In genomic region chr7:130325983-130326433, GRCm38 (mm10) we compare ENCODE assay signal across 10 mouse cellular contexts.
A peak's percentile ranks its signal among the peaks of the same experiment; 100 is the strongest.
DNase-seq lines count a peak whose midpoint lies in the region; ATAC-seq and TF ChIP-seq lines count a peak whose summit lies in the region.
"Had no signal": no experiment of that assay in that cellular context is flagged by ENCODE, and none has a peak within 500 bp of the region (broad histone marks: within the 10 kb centered on the region; RNA-seq: fewer than 3 reads in every experiment).

No protein-coding gene starts in this region.

- no peaks in the 10 kb centered on the region for H3K36me3 ChIP-seq in heart, embryonic 10.5 days
- H3K36me3 ChIP-seq in heart, embryonic 16.5 days (ENCODE audit: control insufficient read depth, insufficient read depth), result no peaks in the 10 kb centered on the region
- H3K36me3 ChIP-seq in lung, embryonic 14.5 days (ENCODE audit: insufficient read depth), result no peaks in the 10 kb centered on the region
- H3K36me3 ChIP-seq in midbrain, embryonic 10.5 days, result no peaks in the 10 kb centered on the region
- H3K36me3 ChIP-seq: stomach, embryonic 15.5 days had no signal

- peaks cover 66% of the 10 kb centered on the region for H3K27me3 ChIP-seq in heart, embryonic 10.5 days (ENCODE audit: insufficient read depth, poor library complexity, severe bottlenecking)
- peaks cover 7% of the 10 kb centered on the region; the same call in 1 of the 2 replicates for H3K27me3 ChIP-seq in heart, embryonic 16.5 days (ENCODE audit: control insufficient read depth, insufficient read depth, low read length)
- no peaks in the 10 kb centered on the region for H3K27me3 ChIP-seq in lung, embryonic 14.5 days (ENCODE audit: insufficient read depth, low read length)
- peaks cover 68% of the 10 kb centered on the region for H3K27me3 ChIP-seq in midbrain, embryonic 10.5 days (ENCODE audit: low read depth, poor library complexity, severe bottlenecking)

- no peak for TF ChIP-seq CTCF in lung, embryonic 14.5 days (IDR thresholded peaks at IDR 0.05; ENCODE audit: low read depth)

- no peak overlapping the region for H3K9ac ChIP-seq in heart, embryonic 16.5 days (ENCODE audit: low read length)
- H3K9ac ChIP-seq in lung, embryonic 14.5 days, result no peak overlapping the region
- H3K9ac ChIP-seq: stomach, embryonic 15.5 days had no signal

- ATAC-seq in heart, embryonic 16.5 days (replicated peaks; ENCODE audit: extremely low read depth, insufficient read depth, low FRiP score), result 0 out of 2 replicates have a peak, but pooled peaks have one; percentile 39
- peak; percentile 83 for ATAC-seq in lung, embryonic 14.5 days (ENCODE audit: insufficient read depth)

- no peak overlapping the region; the same call in 1 of the 2 replicates for H3K4me2 ChIP-seq in heart, embryonic 16.5 days (ENCODE audit: low read depth, low read length)
- H3K4me2 ChIP-seq in lung, embryonic 14.5 days, result 0 out of 2 replicates have a peak overlapping the region, but pooled peaks have one; percentile 2
- H3K4me2 ChIP-seq: stomach, embryonic 15.5 days had no signal

- H3K4me3 ChIP-seq in heart, embryonic 10.5 days, result no peak overlapping the region
- no peak overlapping the region for H3K4me3 ChIP-seq in heart, embryonic 16.5 days (ENCODE audit: low read length)
- H3K4me3 ChIP-seq in lung, embryonic 14.5 days (ENCODE audit: low read depth, low read length), result no peak overlapping the region
- no peak overlapping the region for H3K4me3 ChIP-seq in midbrain, embryonic 10.5 days
- H3K4me3 ChIP-seq: stomach, embryonic 15.5 days had no signal

- H3K4me1 ChIP-seq in heart, embryonic 10.5 days, result peaks cover 15% of the 10 kb centered on the region
- peaks cover 5% of the 10 kb centered on the region for H3K4me1 ChIP-seq in heart, embryonic 16.5 days (ENCODE audit: control insufficient read depth, insufficient read depth, low read length)
- H3K4me1 ChIP-seq in lung, embryonic 14.5 days (ENCODE audit: insufficient read depth), result peaks cover 7% of the 10 kb centered on the region
- peaks cover 27% of the 10 kb centered on the region for H3K4me1 ChIP-seq in midbrain, embryonic 10.5 days

- no peaks in the 10 kb centered on the region for H3K9me3 ChIP-seq in heart, embryonic 10.5 days
- no peaks in the 10 kb centered on the region for H3K9me3 ChIP-seq in heart, embryonic 16.5 days (replicated peaks; ENCODE audit: control insufficient read depth, low read length)
- H3K9me3 ChIP-seq in lung, embryonic 14.5 days (ENCODE audit: low read depth, low read length), result no peaks in the 10 kb centered on the region
- no peaks in the 10 kb centered on the region for H3K9me3 ChIP-seq in midbrain, embryonic 10.5 days (replicated peaks)
- H3K9me3 ChIP-seq: stomach, embryonic 15.5 days had no signal

- H3K27ac ChIP-seq in heart, embryonic 10.5 days, result no peak overlapping the region
- no peak overlapping the region for H3K27ac ChIP-seq in heart, embryonic 16.5 days (ENCODE audit: low read length)
- H3K27ac ChIP-seq in lung, embryonic 14.5 days (ENCODE audit: low read depth), result 0 out of 2 replicates have a peak overlapping the region, but pooled peaks have one; percentile 10
- no peak overlapping the region for H3K27ac ChIP-seq in midbrain, embryonic 10.5 days (replicated peaks)
- H3K27ac ChIP-seq: macrophage had no signal

- DNase-seq in heart, adult 8-10 months (ENCODE audit: low spot score), result peak; percentile 19
- DNase-seq in heart, embryonic 10.5 days (ENCODE audit: low spot score), result no peak
- DNase-seq in ZHBTc4 (ENCODE audit: low read depth, low spot score), result peak; percentile 21
- DNase-seq in lung, embryonic 14.5 days, result peak; percentile 97
- DNase-seq in gastrocnemius, postnatal 4 days (ENCODE audit: low spot score in 2 of 2), result no peak
- no peak for DNase-seq in thymus, postnatal 25 days
- DNase-seq in midbrain, embryonic 10.5 days (ENCODE audit: low spot score), result no peak

- WGBS in heart, embryonic 10.5 days, result 74% methylated on average over 15 of the region's 15 CpGs
- WGBS in heart, embryonic 16.5 days, result 52% methylated on average over 15 of the region's 15 CpGs
- WGBS in lung, embryonic 14.5 days, result 35% methylated on average over 15 of the region's 15 CpGs
- 92% methylated on average over 15 of the region's 15 CpGs for WGBS in midbrain, embryonic 10.5 days

Comparison
In these comparisons a context has a peak if more than half of its experiments do, and no peak if none do; other contexts are left out.
1. DNase-seq: peak in heart, adult 8-10 months (single experiment), ZHBTc4 (single experiment) and lung, embryonic 14.5 days (single experiment); none in heart, embryonic 10.5 days (single experiment), gastrocnemius, postnatal 4 days (0 of 2), thymus, postnatal 25 days (single experiment) and midbrain, embryonic 10.5 days (single experiment).